Comparison of ENCODE assay signal across 9 mouse cellular contexts in the genomic region with DNA sequence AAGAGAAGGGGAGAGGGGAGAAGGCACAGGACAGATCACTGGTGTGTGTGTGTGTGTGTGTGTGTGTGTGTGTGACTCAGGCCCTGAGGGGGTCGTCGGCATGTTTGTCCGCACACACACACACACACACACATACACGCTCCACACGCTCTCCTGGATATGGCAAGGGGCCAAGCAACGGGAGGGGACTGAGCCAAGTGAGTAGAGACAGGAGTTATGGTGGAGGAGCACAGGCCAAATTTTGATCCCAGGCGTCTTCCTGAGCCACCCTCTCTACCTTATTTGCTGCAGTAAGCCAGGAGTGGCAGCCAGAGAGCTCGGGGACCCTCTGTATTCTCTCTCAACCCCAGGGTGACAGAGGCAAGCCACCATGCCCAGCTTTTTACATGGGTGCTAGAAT. TPM values are rescaled to one million over a fixed set of nuclear protein-coding genes. Genes with fewer than 3 reads are reported as not detected.
DNase-seq lines count a peak whose midpoint lies in the region; TF ChIP-seq lines count a peak whose summit lies in the region.
"Had no signal": no experiment of that assay in that cellular context is flagged by ENCODE, and none has a peak within 500 bp of the region (broad histone marks: within the 10 kb centered on the region; RNA-seq: fewer than 3 reads in every experiment).

No protein-coding gene starts in this region.

- peaks cover 24% of the 10 kb centered on the region for H3K4me1 ChIP-seq in kidney, adult 2 months (ENCODE audit: control insufficient read depth, insufficient read depth, low read length)

- H3K27ac ChIP-seq in kidney, adult 2 months (ENCODE audit: insufficient read depth, low read depth, low read length), result no peak overlapping the region
- H3K27ac ChIP-seq: hindbrain, embryonic 14.5 days had no signal

- no peak for TF ChIP-seq CTCF in kidney, adult 2 months (conservative IDR thresholded peaks at IDR 0.05; ENCODE audit: insufficient read depth, insufficient read length, low read depth, low read length)

- H3K36me3 ChIP-seq in kidney, adult 2 months (ENCODE audit: control insufficient read depth, insufficient read depth, low read length), result no peaks in the 10 kb centered on the region

- H3K4me3 ChIP-seq in kidney, adult 2 months (ENCODE audit: insufficient read depth, low read depth, low read length), result peak overlapping the region; percentile 18; the same call in 1 of the 2 replicates

- H3K27me3 ChIP-seq in kidney, adult 2 months (replicated peaks; ENCODE audit: control insufficient read depth, insufficient read depth, low read length), result no peaks in the 10 kb centered on the region

- 27% methylated on average over 8 of the region's 8 CpGs for WGBS in kidney, adult 2 months

- peak; percentile 72 for DNase-seq in kidney, adult 2 months
- DNase-seq in kidney, adult 8-10 months, result no peak
- peak; percentile 61 for DNase-seq in NIH3T3 (ENCODE audit: low read depth)
- peak; percentile 68 for DNase-seq in adrenal gland, postnatal 25 days
- DNase-seq in kidney, postnatal 36 days, result peak; percentile 67 to 73
- DNase-seq in B cell, adult 2 months, result no peak
- DNase-seq in layer of hippocampus, adult 9-10 months (ENCODE audit: low spot score), result no peak

- no peak for TF ChIP-seq POLR2A in kidney, adult 2 months (IDR thresholded peaks at IDR 0.05; ENCODE audit: low read depth, low read length)

RNA-seq across cellular contexts. Expression of a gene that starts 12.7 kb away (rescaled TPM):
- 37.6 and 42.0 TPM in 2 replicates for polyA plus RNA-seq in kidney, adult 2 months (2012; rRNA removed)
- 144 and 210 TPM in 2 replicates for total RNA-seq in adrenal gland, postnatal 25 days (2021)

RNA-seq across cellular contexts. Expression of a gene that starts 33.6 kb away (rescaled TPM):
- polyA plus RNA-seq in kidney, adult 2 months (2012; rRNA removed), result 0.14 TPM in 1 of 2 replicates, not detected in the other
- 1.1 and 2.7 TPM in 2 replicates for total RNA-seq in adrenal gland, postnatal 25 days (2021)
- total RNA-seq: G1E had no signal
- polyA plus RNA-seq: G1E had no signal

RNA-seq across cellular contexts. Expression of a gene that starts 36.9 kb away (rescaled TPM):
- 0.35 TPM in 1 of 2 replicates, not detected in the other for polyA plus RNA-seq in kidney, adult 2 months (2012; rRNA removed)
- 14.8 and 16.5 TPM in 2 replicates for total RNA-seq in adrenal gland, postnatal 25 days (2021)

RNA-seq across cellular contexts. Expression of a gene that starts 36.9 kb away (rescaled TPM):
- polyA plus RNA-seq in kidney, adult 2 months (2012; rRNA removed), result 26.7 and 29.1 TPM in 2 replicates
- 33.3 and 38.6 TPM in 2 replicates for total RNA-seq in adrenal gland, postnatal 25 days (2021)

RNA-seq across cellular contexts. Expression of a gene that starts 53.6 kb away (rescaled TPM):
- 31.2 and 39.3 TPM in 2 replicates for polyA plus RNA-seq in kidney, adult 2 months (2012; rRNA removed)
- total RNA-seq in adrenal gland, postnatal 25 days (2021), result 22.4 and 29.1 TPM in 2 replicates

Comparison
In these comparisons a context has a peak if more than half of its experiments do, and no peak if none do; other contexts are left out.
1. DNase-seq: peak in kidney, adult 2 months (single experiment), NIH3T3 (single experiment), adrenal gland, postnatal 25 days (single experiment) and kidney, postnatal 36 days (2 of 2); none in kidney, adult 8-10 months (0 of 2), B cell, adult 2 months (0 of 2) and layer of hippocampus, adult 9-10 months (single experiment).